Mouse (Mus musculus) stomach, postnatal 0 days (tissue): Measurements from ENCODE around the gene Ptgdr2. TPM values are rescaled to one million over a fixed set of nuclear protein-coding genes. Genes with fewer than 3 reads are reported as not detected.

Source experiments
- ATAC-seq: fragments of 200-750 bp; cut with Nextera tagmentation; 2 replicates; pipeline ENCODE4 v1.8.0; 2017; ENCODE audit not compliant: low FRiP score, low TSS enrichment
- DNase-seq: peaks from one replicate; pipeline ENCODE4 v3.0.0-alpha.2; 2016; ENCODE audit warnings: low spot score
- H3K27ac ChIP-seq: fragments of 300-500 bp; sonication (generic); replicated peaks from 2 replicates; pipeline ENCODE4 v1.5.1; 2014; ENCODE audit warnings: mild to moderate bottlenecking, control low read depth
- H3K27me3 ChIP-seq: fragments of 300-500 bp; sonication (generic); 2 replicates; pipeline ENCODE4 v1.6.1; 2014; ENCODE audit warnings: low read length; ENCODE audit not compliant: control insufficient read depth, insufficient read depth
- H3K36me3 ChIP-seq: fragments of 300-500 bp; sonication (generic); 2 replicates; pipeline ENCODE4 v1.6.1; 2014; ENCODE audit warnings: low read length, mixed read lengths; ENCODE audit not compliant: control insufficient read depth, insufficient read depth
- H3K4me1 ChIP-seq: fragments of 300-500 bp; sonication (generic); replicated peaks from 2 replicates; pipeline ENCODE4 v1.6.1; 2014; ENCODE audit warnings: antibody characterized with exemption; ENCODE audit not compliant: control insufficient read depth, insufficient read depth
- H3K4me2 ChIP-seq: fragments of 300-500 bp; sonication (generic); replicated peaks from 2 replicates; pipeline ENCODE4 v1.6.1; 2014; ENCODE audit warnings: low read depth, mild to moderate bottlenecking, control low read depth, moderate library complexity
- H3K4me3 ChIP-seq: fragments of 300-500 bp; sonication (generic); 2 replicates; pipeline ENCODE4 v1.5.1; 2014; ENCODE audit warnings: low read depth, low read length, control low read depth
- H3K9ac ChIP-seq: fragments of 300-500 bp; sonication (generic); 2 replicates; pipeline ENCODE4 v1.6.1; 2014; ENCODE audit warnings: mild to moderate bottlenecking, low read length, control low read depth, mixed read lengths
- H3K9me3 ChIP-seq: fragments of 300-500 bp; sonication (generic); 2 replicates; pipeline ENCODE4 v1.6.1; 2016; ENCODE audit warnings: low read length; ENCODE audit not compliant: control insufficient read depth
- CTCF ChIP-seq: IDR thresholded peaks from 2 replicates; pipeline ENCODE4 v1.5.1; 2016; ENCODE audit warnings: antibody characterized with exemption, low read depth, mild to moderate bottlenecking, moderate library complexity
- EP300 ChIP-seq: optimal IDR thresholded peaks from 2 replicates; pipeline ENCODE3; 2016; ENCODE audit warnings: antibody characterized with exemption
- WGBS: fragments of 180-500 bp; shearing (Covaris S2); extraction: QIAGEN DNeasy Blood & Tissue Kit; methylation state at CpG from one replicate; pipeline ENCODE4 v1.1.7; 2014; 5-methylcytosine and 5-hydroxymethylcytosine counted together
- polyA plus RNA-seq: library from polyadenylated mRNA; unstranded; fragments of >200 nt; fragmentation: Nextera tagmentation; extraction: Ambion mirVana; gene quantifications from 2 replicates; pipeline ENCODE4 v1.2.1, GENCODE M21; 2015

The Ptgdr2 gene
- polyA plus RNA-seq: 0.06 and 0.07 TPM in 2 replicates

DNA sequence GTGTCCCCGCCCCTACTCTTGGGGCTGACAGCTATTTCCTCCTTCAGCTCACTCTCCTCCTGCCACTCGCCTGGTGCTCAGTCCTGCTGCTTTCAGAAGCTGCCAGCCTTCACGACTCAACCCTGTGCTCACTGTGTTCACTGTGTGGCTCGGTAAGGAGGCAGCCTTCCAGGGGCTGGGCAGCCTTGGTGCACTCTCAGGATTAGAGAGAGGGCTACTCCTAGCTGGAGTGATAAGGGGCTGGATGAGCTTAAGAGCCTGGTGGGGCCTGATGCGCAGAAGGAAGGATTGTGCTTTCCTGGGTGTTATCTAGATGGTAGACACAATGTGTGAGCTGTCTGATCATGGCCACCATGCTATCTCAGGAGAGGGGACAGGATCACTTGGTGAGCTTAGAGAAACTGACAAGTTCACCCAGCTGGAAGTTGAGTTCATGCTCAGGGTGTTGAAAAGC lies at the start of gene Ptgdr2:
TSS of gene Ptgdr2 (plus strand) at position 51 of the 454 bp plus-strand sequence.
- Histone ChIP-seq H3K27ac (no peak within 1 kb of the TSS), H3K9ac (no peak within 1 kb of the TSS), H3K4me1 (peaks cover 3% of the 10 kb centered on the region), H3K4me3 (no peak within 1 kb of the TSS), H3K9me3 (no peaks in the 10 kb centered on the region), H3K27me3 (no peaks in the 10 kb centered on the region), H3K4me2 (no peak within 1 kb of the TSS), H3K36me3 (no peaks in the 10 kb centered on the region)
- DNase-seq (no peak), ATAC-seq (no peak)
- TF ChIP-seq EP300 (no peak), CTCF (no peak)
- 42% methylated on average over 5 of the region's 5 CpGs for WGBS

DNA sequence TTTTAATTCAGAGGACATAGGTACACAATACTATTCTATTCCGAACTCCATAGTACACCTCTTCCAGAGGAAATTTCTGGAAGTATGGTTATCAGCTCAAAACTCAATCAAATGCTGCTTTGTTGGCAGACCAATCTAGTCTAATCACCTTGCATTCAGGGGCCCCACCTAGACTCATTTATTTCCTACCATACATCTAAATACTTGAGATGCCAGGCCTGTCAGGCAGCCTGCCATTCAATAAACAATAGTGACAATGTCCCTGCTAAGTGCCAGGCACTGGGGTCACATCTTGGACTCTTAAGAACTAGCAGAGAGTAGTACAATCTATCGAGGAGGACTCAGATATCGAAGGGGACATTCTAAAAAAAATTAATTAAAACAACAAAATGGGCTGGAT lies 44.8 kb upstream of the Ptgdr2 start:
- 76% methylated on average over 3 of the region's 3 CpGs for WGBS
- 0 out of 2 replicates have a peak, but pooled peaks cover 2% of the 10 kb centered on the region for H3K9me3 ChIP-seq
- no peak for ATAC-seq

DNA sequence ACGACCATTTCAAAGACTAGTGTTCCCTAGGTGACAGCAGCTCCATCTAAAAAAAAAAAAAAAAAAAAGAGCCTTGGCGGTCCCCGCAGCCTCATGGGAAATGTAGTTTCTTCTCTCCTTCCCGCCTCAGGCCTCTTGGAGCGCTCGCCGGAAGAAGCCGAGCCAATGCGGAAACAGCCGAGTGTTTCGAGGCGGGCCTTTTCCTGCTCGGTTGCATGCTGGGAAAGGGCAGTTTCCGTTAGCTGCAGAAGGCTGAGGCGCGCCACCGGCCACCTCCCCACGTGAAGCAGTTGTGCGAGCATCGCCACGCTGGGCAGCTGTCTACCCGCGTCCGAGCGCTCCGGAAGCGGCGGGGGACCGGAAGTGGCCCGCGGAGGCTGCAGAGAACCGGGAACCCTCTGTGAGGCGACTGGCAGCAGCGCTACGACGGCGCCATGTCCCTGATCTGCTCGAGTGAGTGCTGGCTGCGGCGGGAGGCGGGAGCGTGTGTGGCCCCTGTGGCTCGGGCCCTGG lies 41.9 kb upstream of the Ptgdr2 start, which contains the start of gene Prpf19:
TSS of gene Prpf19 (plus strand) at position 216 of the 513 bp plus-strand sequence.
- DNase-seq (peak; percentile 97), ATAC-seq (peak; percentile 95)
- Histone ChIP-seq H3K9ac (peak within 1 kb of the TSS; percentile 90), H3K4me1 (0 out of 2 replicates have a peak, but pooled peaks cover 2% of the 10 kb centered on the region), H3K27me3 (no peaks in the 10 kb centered on the region), H3K4me2 (peak within 1 kb of the TSS; percentile 80), H3K36me3 (peaks cover 18% of the 10 kb centered on the region), H3K9me3 (no peaks in the 10 kb centered on the region), H3K4me3 (peak within 1 kb of the TSS; percentile 74), H3K27ac (peak within 1 kb of the TSS; percentile 93)
- under 1% methylated on average over 43 of the region's 43 CpGs for WGBS
- TF ChIP-seq EP300 (no peak), CTCF (peak; percentile 33; the same call in 1 of the 2 replicates)

More for the DNA sequence above, 44.8 kb upstream of the Ptgdr2 start:
- TF ChIP-seq CTCF (no peak), EP300 (no peak)
- H3K27ac ChIP-seq: no peak overlapping the region
- H3K4me3 ChIP-seq: no peak overlapping the region
- H3K4me2 ChIP-seq: no peak overlapping the region
- no peaks in the 10 kb centered on the region for H3K27me3 ChIP-seq
- no peaks in the 10 kb centered on the region for H3K36me3 ChIP-seq
- H3K9ac ChIP-seq: no peak overlapping the region
- no peak for DNase-seq
- 0 out of 2 replicates have a peak, but pooled peaks cover 2% of the 10 kb centered on the region for H3K4me1 ChIP-seq

DNA sequence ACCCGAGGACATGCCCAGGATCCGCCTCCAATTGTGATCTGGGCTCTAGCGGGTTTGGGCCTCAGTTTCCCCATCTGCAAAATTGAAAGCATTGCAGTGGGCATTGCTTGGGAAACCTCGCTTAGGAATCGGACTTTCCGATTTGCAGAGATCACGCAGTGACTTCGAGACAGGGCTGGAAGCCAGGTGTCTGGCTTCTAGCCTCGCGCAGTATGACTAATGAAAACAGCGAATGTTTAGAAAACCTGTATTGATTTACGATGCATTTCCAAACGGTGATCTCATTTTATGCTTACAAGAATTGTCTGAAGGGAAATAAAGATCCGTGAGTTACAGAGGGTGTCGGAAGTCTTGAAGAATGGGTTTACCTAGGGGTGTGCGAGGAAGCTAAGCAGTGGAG lies 41.3 kb upstream of the Ptgdr2 start:
- TF ChIP-seq EP300: no peak
- no peak for TF ChIP-seq CTCF
- DNase-seq (peak; percentile 43), ATAC-seq (peak; percentile 10; the same call in 1 of the 2 replicates)
- no peaks in the 10 kb centered on the region for H3K27me3 ChIP-seq
- 0 out of 2 replicates have a peak, but pooled peaks cover 2% of the 10 kb centered on the region for H3K4me1 ChIP-seq
- peaks cover 23% of the 10 kb centered on the region for H3K36me3 ChIP-seq
- WGBS: under 1% methylated on average over 16 of the region's 16 CpGs
- H3K9me3 ChIP-seq: no peaks in the 10 kb centered on the region
- H3K27ac ChIP-seq: peak overlapping the region; percentile 93
- H3K9ac ChIP-seq: peak overlapping the region; percentile 90
- peak overlapping the region; percentile 80 for H3K4me2 ChIP-seq
- peak overlapping the region; percentile 74 for H3K4me3 ChIP-seq

DNA sequence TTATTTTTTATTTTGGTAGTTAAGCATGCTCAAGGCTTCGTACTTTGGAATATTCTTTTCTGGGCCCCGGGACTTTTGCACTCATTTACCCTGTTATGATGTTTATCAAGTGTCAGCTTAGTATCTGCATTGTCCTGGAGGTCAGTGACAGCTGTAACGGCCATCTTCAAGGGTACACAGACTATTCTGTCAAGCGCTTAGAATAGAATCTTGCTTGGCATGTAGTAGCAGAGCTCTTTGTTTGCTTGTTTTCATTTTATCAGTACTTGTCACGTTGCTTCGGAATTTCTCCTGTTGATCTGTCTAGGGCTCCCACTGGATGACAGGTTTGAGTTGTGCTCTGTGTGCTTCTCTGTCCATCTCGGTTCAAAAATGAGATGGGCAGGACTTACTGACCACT lies 40.1 kb upstream of the Ptgdr2 start:
- DNase-seq: no peak
- H3K9me3 ChIP-seq: no peaks in the 10 kb centered on the region
- 56% methylated on average over 7 of the region's 7 CpGs for WGBS
- no peak overlapping the region for H3K27ac ChIP-seq
- peaks cover 32% of the 10 kb centered on the region for H3K36me3 ChIP-seq
- H3K4me1 ChIP-seq: 0 out of 2 replicates have a peak, but pooled peaks cover 2% of the 10 kb centered on the region
- H3K27me3 ChIP-seq: no peaks in the 10 kb centered on the region
- TF ChIP-seq EP300: no peak
- no peak for TF ChIP-seq CTCF
- peak overlapping the region; percentile 90; the same call in 1 of the 2 replicates for H3K9ac ChIP-seq
- H3K4me3 ChIP-seq: peak overlapping the region; percentile 74
- no peak for ATAC-seq
- peak overlapping the region; percentile 80 for H3K4me2 ChIP-seq

DNA sequence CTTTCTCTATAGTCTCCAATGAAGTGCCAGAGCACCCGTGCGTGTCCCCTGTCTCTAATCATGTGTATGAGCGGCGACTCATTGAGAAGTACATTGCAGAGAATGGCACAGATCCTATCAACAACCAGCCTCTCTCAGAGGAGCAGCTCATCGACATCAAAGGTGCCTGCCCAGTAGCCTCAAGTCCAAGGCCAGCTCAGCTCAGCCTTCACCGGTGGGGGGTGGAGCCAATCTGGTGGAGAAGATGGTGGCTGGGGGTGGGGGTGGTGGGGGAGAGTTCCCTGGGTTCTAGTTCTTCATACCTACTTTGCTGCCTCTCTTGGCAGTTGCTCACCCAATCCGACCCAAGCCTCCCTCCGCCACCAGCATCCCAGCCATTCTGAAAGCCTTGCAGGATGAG lies 39.5 kb upstream of the Ptgdr2 start:
- TF ChIP-seq EP300: no peak
- TF ChIP-seq CTCF: no peak
- Histone ChIP-seq H3K36me3 (peaks cover 37% of the 10 kb centered on the region), H3K9ac (no peak overlapping the region), H3K27me3 (no peaks in the 10 kb centered on the region), H3K9me3 (no peaks in the 10 kb centered on the region), H3K4me1 (0 out of 2 replicates have a peak, but pooled peaks cover 2% of the 10 kb centered on the region), H3K27ac (no peak overlapping the region), H3K4me2 (no peak overlapping the region), H3K4me3 (no peak overlapping the region)
- DNase-seq: no peak
- WGBS: 84% methylated on average over 8 of the region's 8 CpGs
- no peak for ATAC-seq
